Mouse (Mus musculus): ENCODE results near the gene AB124611. TPM values are rescaled to one million over a fixed set of nuclear protein-coding genes. Genes with fewer than 3 reads are reported as not detected.

AB124611 gene
- polyA plus RNA-seq, 1 experiment from 2014 or later = 4.3 TPM

DNA sequence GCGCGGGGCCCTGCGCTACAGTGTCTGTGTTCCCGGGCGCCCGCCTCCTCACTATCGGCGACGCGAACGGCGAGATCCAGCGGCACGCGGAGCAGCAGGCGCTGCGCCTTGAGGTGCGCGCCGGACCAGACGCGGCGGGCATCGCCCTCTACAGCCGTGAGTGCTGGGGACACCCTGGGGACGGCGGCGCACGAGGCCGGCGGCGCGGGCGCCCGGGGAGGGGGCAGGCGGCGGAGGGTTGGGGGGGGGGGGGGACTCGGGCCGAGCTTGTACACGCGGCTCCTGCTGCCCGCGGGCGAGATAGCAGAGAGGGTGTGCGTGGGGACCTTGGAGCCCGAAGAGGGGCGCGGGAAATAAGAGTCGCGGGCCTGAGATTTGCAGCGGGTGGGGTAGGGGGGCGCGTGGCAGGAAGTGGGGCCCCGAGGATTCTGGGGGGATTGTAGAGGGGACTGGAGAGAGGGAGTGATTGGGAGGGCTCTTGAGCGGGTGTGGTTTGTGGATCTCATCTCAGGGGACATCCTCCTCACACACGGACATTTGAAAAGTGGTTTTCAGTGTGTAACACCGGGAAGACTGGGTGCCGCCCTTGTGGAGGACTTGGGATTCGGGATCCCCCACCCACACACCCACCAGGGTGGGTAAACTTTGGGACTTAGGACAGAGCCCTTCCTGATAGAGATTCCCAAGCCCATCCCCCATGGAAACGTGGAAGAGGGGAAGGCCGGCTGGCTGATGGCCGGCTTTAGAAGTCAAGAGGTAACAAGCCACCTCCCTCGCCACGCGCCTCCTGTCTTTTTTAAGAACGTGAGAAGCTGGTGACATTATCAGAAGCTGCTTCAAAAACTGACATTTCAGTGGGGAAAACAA lies 21.3 kb downstream of the AB124611 start:
- peak; percentile 66 for DNase-seq (ENCODE audit: low spot score)
- H3K4me2 ChIP-seq = peak overlapping the region; percentile 71
- peak overlapping the region; percentile 97 for H3K9ac ChIP-seq (ENCODE audit: low read depth, low read length)
- peaks cover 7% of the 10 kb centered on the region for H3K36me3 ChIP-seq (ENCODE audit: control insufficient read depth, insufficient read depth, low read length)
- peaks cover 11% of the 10 kb centered on the region for H3K4me1 ChIP-seq (replicated peaks; ENCODE audit: control insufficient read depth, insufficient read depth, low read length)
- under 1% methylated on average over 65 of the region's 66 CpGs for WGBS
- H3K4me3 ChIP-seq (ENCODE audit: low read depth, low read length) = peak overlapping the region; percentile 88
- peak; percentile 17 for ATAC-seq (replicated peaks; ENCODE audit: low FRiP score)
- H3K27me3 ChIP-seq (replicated peaks; ENCODE audit: control insufficient read depth, insufficient read depth, low read length) = no peaks in the 10 kb centered on the region
- peak overlapping the region; percentile 98 for H3K27ac ChIP-seq (ENCODE audit: low read depth, low read length)
- no peaks in the 10 kb centered on the region for H3K9me3 ChIP-seq (ENCODE audit: control insufficient read depth, low read length)

- H3K9me3 ChIP-seq (ENCODE audit: control insufficient read depth, low read length) = no peaks in the 10 kb centered on the region
- no peaks in the 10 kb centered on the region for H3K27me3 ChIP-seq (replicated peaks; ENCODE audit: control insufficient read depth, insufficient read depth, low read length)
- H3K4me1 ChIP-seq (replicated peaks; ENCODE audit: control insufficient read depth, insufficient read depth, low read length) = peaks cover 13% of the 10 kb centered on the region
- H3K4me2 ChIP-seq = no peak overlapping the region
- H3K27ac ChIP-seq (ENCODE audit: low read depth, low read length) = no peak overlapping the region
- peaks cover 13% of the 10 kb centered on the region for H3K36me3 ChIP-seq (ENCODE audit: control insufficient read depth, insufficient read depth, low read length)
- DNase-seq (ENCODE audit: low spot score) (no peak), ATAC-seq (replicated peaks; ENCODE audit: low FRiP score) (no peak)
- WGBS = 94% methylated on average over 2 of the region's 2 CpGs
- H3K9ac ChIP-seq (ENCODE audit: low read depth, low read length) = no peak overlapping the region
- no peak overlapping the region for H3K4me3 ChIP-seq (ENCODE audit: low read depth, low read length)
These were observed 25.1 kb downstream of the AB124611 start for GRCm38 (mm10) chr9:21551049-21551448.

DNA sequence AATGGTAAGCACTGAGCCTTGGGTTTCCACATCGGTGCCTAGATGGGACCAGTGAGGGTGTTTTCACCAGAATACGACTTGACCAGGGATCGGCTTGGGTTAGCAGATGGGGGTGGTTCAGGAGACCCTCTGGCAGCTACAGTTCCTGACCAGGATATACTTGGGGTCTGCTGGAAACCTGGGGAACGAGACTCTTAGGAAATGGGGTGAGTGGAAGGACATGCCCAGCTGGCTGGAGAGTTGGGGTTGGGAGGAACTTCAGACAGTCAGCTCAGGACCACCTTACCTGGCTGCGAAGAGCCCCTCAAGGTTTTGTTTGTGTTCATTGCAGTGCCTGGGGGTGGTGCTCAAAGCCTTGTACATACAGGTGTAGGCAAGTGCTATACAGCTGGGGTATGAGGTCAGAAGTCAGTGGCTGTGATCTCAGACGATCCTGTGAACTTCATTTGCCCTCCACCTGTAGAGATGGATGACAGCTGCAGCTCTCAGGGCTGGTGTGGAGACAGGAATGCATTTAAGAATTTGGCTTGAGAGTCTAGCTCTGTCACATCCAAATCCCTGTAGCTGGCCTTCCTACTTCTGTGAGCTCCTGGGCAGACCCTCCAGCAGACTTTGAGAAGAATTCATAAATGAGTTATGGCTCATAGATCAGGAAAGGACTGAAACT lies 27.8 kb downstream of the AB124611 start:
- Histone ChIP-seq H3K9ac (ENCODE audit: low read depth, low read length) (no peak overlapping the region), H3K36me3 (ENCODE audit: control insufficient read depth, insufficient read depth, low read length) (peaks cover 15% of the 10 kb centered on the region), H3K9me3 (ENCODE audit: control insufficient read depth, low read length) (no peaks in the 10 kb centered on the region), H3K27ac (ENCODE audit: low read depth, low read length) (no peak overlapping the region), H3K4me1 (replicated peaks; ENCODE audit: control insufficient read depth, insufficient read depth, low read length) (peaks cover 28% of the 10 kb centered on the region), H3K4me3 (ENCODE audit: low read depth, low read length) (no peak overlapping the region), H3K4me2 (no peak overlapping the region), H3K27me3 (replicated peaks; ENCODE audit: control insufficient read depth, insufficient read depth, low read length) (no peaks in the 10 kb centered on the region)
- no peak for DNase-seq (ENCODE audit: low spot score)
- ATAC-seq (replicated peaks; ENCODE audit: low FRiP score) = no peak
- WGBS = 85% methylated on average over 6 of the region's 6 CpGs

DNA sequence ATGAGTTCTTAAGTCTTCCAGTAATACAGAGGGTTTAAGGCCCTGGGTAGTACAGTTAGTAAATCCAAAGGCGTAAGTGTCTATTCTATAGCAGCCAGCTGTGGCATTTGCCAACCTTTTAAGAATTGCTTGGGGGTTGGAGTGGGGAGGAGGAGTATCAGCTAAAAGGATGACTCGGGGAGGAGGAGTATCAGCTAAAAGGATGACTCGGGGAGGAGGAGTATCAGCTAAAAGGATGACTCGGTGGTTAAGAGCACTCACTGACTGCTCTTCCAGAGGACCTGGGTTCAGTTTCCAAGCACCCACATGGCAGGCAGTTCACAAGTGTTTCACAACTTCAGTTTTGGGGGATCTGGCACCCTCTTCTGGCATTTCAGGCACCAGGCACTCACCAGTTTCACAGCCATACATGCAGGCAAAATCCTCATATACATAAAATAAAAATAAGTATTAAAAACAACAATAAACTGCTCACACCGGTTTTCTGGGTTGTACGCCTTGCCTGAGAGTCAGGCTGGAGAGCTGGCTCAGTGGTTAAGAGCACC lies 29.3 kb downstream of the AB124611 start:
- 79% methylated on average over 6 of the region's 6 CpGs for WGBS
- H3K4me2 ChIP-seq = no peak overlapping the region
- H3K36me3 ChIP-seq (ENCODE audit: control insufficient read depth, insufficient read depth, low read length) = peaks cover 15% of the 10 kb centered on the region
- peaks cover 34% of the 10 kb centered on the region for H3K4me1 ChIP-seq (replicated peaks; ENCODE audit: control insufficient read depth, insufficient read depth, low read length)
- H3K27me3 ChIP-seq (replicated peaks; ENCODE audit: control insufficient read depth, insufficient read depth, low read length) = no peaks in the 10 kb centered on the region
- no peak for ATAC-seq (replicated peaks; ENCODE audit: low FRiP score)
- H3K27ac ChIP-seq (ENCODE audit: low read depth, low read length) = no peak overlapping the region; the same call in 1 of the 2 replicates
- H3K9ac ChIP-seq (ENCODE audit: low read depth, low read length) = no peak overlapping the region
- H3K4me3 ChIP-seq (ENCODE audit: low read depth, low read length) = no peak overlapping the region
- no peaks in the 10 kb centered on the region for H3K9me3 ChIP-seq (ENCODE audit: control insufficient read depth, low read length)
- DNase-seq (ENCODE audit: low spot score) = no peak

- peak overlapping the region; percentile 88 for H3K27ac ChIP-seq (ENCODE audit: low read depth, low read length)
- ATAC-seq (replicated peaks; ENCODE audit: low FRiP score) = no peak
- H3K9me3 ChIP-seq (ENCODE audit: control insufficient read depth, low read length) = no peaks in the 10 kb centered on the region
- no peak overlapping the region for H3K4me2 ChIP-seq
- 89% methylated on average over 2 of the region's 2 CpGs for WGBS
- no peak overlapping the region for H3K4me3 ChIP-seq (ENCODE audit: low read depth, low read length)
- no peak for DNase-seq (ENCODE audit: low spot score)
- H3K4me1 ChIP-seq (replicated peaks; ENCODE audit: control insufficient read depth, insufficient read depth, low read length) = peaks cover 34% of the 10 kb centered on the region
- H3K9ac ChIP-seq (ENCODE audit: low read depth, low read length) = peak overlapping the region; percentile 30; the same call in 1 of the 2 replicates
- peaks cover 11% of the 10 kb centered on the region; the same call in 1 of the 2 replicates for H3K36me3 ChIP-seq (ENCODE audit: control insufficient read depth, insufficient read depth, low read length)
- no peaks in the 10 kb centered on the region for H3K27me3 ChIP-seq (replicated peaks; ENCODE audit: control insufficient read depth, insufficient read depth, low read length)
These were observed 31.0 kb downstream of the AB124611 start for GRCm38 (mm10) chr9:21556996-21557395.

DNA sequence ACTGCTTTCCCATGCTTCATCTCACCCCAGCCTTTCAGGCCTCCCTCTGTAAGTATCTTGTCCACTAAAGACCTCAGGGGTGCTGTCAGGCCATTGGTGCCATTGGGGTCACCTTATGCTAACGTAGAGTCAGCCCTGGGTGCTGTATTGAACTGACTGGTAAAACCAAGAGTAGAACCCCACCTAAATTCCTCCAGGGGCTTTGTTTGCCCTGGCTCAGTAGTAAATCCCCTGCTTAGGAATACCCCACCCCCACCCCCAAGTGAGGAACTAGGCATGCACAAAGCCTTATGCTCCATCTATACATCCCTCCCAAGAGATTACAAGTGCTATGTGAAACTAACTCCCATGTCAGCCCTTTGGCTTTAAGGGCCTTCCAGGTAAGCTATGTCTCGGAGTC lies 31.6 kb downstream of the AB124611 start:
- DNase-seq (ENCODE audit: low spot score) (no peak), ATAC-seq (replicated peaks; ENCODE audit: low FRiP score) (no peak)
- Histone ChIP-seq H3K9me3 (ENCODE audit: control insufficient read depth, low read length) (no peaks in the 10 kb centered on the region), H3K4me2 (peak overlapping the region; percentile 57), H3K27me3 (replicated peaks; ENCODE audit: control insufficient read depth, insufficient read depth, low read length) (no peaks in the 10 kb centered on the region), H3K36me3 (ENCODE audit: control insufficient read depth, insufficient read depth, low read length) (peaks cover 11% of the 10 kb centered on the region; the same call in 1 of the 2 replicates), H3K9ac (ENCODE audit: low read depth, low read length) (no peak overlapping the region), H3K4me3 (ENCODE audit: low read depth, low read length) (no peak overlapping the region), H3K27ac (ENCODE audit: low read depth, low read length) (peak overlapping the region; percentile 88), H3K4me1 (replicated peaks; ENCODE audit: control insufficient read depth, insufficient read depth, low read length) (peaks cover 34% of the 10 kb centered on the region)
- WGBS = 83% methylated on average over 2 of the region's 2 CpGs

DNA sequence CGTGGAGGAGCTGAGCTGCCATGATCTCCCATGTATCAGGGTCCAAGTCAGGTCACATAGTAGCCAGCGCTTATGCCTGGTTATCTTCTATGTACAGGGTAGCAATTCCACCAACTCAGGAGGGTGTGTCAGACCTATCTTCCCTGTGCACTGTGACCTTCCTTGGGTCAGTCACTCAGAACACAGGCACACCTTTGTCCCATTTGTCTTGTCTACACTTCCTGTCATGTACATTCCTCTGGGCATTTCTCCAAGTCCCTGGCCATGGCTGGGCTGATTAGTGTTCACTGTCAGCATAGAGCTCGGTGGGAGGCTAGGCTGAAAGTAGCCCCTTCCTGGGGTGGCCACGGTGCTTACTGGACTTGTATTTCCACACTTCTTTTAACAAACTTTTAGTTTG lies 32.4 kb downstream of the AB124611 start:
- Histone ChIP-seq H3K4me2 (peak overlapping the region; percentile 57), H3K9ac (ENCODE audit: low read depth, low read length) (0 out of 2 replicates have a peak overlapping the region, but pooled peaks have one; percentile 1)

DNA sequence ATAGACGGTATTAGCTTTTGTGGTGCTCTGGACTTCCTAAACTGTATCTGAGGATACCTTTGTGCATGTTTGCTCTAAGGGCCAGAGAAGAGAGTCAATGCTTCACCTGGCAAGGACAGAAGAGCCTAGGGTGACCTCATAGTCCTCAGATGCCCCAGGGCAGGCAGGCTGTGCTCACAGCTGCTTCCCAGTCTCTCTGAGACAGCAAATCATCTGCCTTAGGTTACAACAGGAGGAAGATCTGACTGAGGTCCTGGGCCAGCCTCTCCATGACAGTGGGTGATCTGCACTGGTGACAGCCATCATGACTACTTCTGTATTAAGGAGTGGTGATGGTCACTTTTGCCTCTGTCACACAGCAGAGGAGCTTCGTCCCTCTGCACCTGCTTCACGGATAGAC lies 33.2 kb downstream of the AB124611 start:
- DNase-seq (ENCODE audit: low spot score) = no peak
- 89% methylated on average over 3 of the region's 3 CpGs for WGBS
- Histone ChIP-seq H3K36me3 (ENCODE audit: control insufficient read depth, insufficient read depth, low read length) (peaks cover 11% of the 10 kb centered on the region; the same call in 1 of the 2 replicates), H3K9ac (ENCODE audit: low read depth, low read length) (no peak overlapping the region), H3K4me1 (replicated peaks; ENCODE audit: control insufficient read depth, insufficient read depth, low read length) (peaks cover 35% of the 10 kb centered on the region), H3K27me3 (replicated peaks; ENCODE audit: control insufficient read depth, insufficient read depth, low read length) (no peaks in the 10 kb centered on the region), H3K9me3 (ENCODE audit: control insufficient read depth, low read length) (no peaks in the 10 kb centered on the region), H3K27ac (ENCODE audit: low read depth, low read length) (peak overlapping the region; percentile 88; the same call in 1 of the 2 replicates), H3K4me3 (ENCODE audit: low read depth, low read length) (no peak overlapping the region), H3K4me2 (peak overlapping the region; percentile 57)
- ATAC-seq (replicated peaks; ENCODE audit: low FRiP score) = no peak

More for the DNA sequence above, 32.4 kb downstream of the AB124611 start:
- Histone ChIP-seq H3K36me3 (ENCODE audit: control insufficient read depth, insufficient read depth, low read length) (peaks cover 11% of the 10 kb centered on the region; the same call in 1 of the 2 replicates), H3K4me1 (replicated peaks; ENCODE audit: control insufficient read depth, insufficient read depth, low read length) (peaks cover 34% of the 10 kb centered on the region), H3K9me3 (ENCODE audit: control insufficient read depth, low read length) (no peaks in the 10 kb centered on the region), H3K27ac (ENCODE audit: low read depth, low read length) (peak overlapping the region; percentile 88), H3K27me3 (replicated peaks; ENCODE audit: control insufficient read depth, insufficient read depth, low read length) (no peaks in the 10 kb centered on the region), H3K4me3 (ENCODE audit: low read depth, low read length) (0 out of 2 replicates have a peak overlapping the region, but pooled peaks have one; percentile 10)
- DNase-seq (ENCODE audit: low spot score) (peak; percentile 43), ATAC-seq (replicated peaks; ENCODE audit: low FRiP score) (peak; percentile 99)
- WGBS = 50% methylated on average over 4 of the region's 4 CpGs

All from liver, embryonic 11.5 days (tissue).